Mouse (Mus musculus): ENCODE results near the gene Gm867.

The Gm867 gene

GRCm38 (mm10) chr10:75894601-75895000, 45.9 kb downstream of the Gm867 start:
- no peak for DNase-seq

DNA sequence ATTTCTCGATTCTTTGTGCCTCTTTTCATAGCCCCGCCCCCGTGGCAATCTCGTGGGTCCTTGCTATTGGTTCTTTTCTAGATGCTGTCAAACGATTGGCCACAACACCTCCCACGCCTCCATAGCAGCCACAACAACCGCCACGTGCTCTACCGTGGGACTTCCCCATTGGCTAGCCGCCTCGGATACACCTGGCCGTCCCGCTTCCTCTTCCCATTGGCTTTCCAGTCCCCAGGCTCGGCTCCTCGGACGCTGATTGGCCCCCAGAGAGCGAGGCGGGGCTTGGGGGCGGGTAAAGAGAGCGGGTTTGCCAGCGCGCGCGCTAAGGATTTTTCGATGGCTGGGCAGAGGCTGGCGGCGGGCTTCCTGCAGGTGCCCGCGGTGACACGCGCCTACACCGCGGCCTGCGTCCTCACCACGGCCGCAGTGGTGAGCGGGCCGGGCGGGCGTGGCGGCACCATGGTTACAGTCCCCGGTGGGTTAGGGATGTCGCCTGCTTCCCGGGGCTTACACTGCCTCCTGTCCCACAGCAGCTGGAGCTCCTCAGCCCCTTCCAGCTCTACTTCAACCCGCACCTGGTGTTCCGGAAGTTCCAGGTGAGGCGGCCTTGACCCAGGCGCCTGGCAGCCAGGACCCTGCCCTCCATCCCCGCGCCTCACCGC, 47.3 kb downstream of the Gm867 start, which contains the start of gene Derl3:
TSS of gene Derl3 (plus strand) at position 325 of the 662 bp plus-strand sequence.
- DNase-seq, result peak; percentile 95

GRCm38 (mm10) chr10:75889406-75890153, 50.9 kb downstream of the Gm867 start:
- DNase-seq, result no peak
